Mouse (Mus musculus): Measurements from ENCODE around the gene Sac3d1.
"Not testable (repeated sequence)": the region's sequence is repeated elsewhere in the genome, so short reads cannot be mapped to it uniquely, and the experiment has no call there.

Gene Sac3d1

DNA sequence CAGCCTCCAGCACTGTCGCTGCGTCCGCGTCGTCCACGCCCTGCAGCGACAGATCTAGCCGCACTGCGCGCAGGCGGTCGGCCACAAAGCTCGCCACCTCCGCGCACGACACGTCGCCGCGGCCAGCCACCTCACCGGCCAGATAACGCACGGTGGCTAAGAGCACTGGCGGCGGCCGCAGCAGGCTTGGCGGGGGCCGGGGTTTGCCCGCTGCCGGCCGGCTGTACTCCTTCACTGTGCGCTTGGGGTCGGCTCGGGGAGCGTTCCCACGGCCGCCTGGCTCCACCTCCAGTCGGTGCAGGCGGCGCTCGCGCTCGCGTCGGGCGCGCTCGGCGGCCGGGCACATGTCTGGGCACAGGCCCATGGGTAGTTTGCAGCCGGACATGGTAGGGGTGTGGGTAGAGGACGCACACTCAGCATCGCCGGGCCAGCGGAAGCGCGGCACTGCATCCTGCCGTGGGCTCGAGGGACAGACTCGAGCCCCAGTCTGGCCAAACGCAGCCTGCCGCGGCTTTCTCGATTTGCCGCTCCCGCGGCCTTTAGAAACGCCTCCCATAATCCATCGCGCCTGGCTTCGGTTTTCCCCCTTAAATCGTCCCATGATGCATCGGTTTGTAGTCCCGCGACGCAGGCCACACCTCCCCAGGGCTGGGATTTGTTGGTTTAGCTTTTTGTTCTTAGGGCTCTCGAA lies at the start of gene Sac3d1:
Sac3d1 (minus strand) TSS at position 665 of the 691 bp plus-strand sequence.
- DNase-seq: peak; percentile 91 to 92

- DNase-seq: no peak
These were observed 48.3 kb upstream of the Sac3d1 start for GRCm38 (mm10) chr19:6166750-6167149.

GRCm38 (mm10) chr19:6163872-6164547 lies 45.6 kb upstream of the Sac3d1 start:
- peak; percentile 65 to 71 for DNase-seq

- peak in 1 of 2 experiments; percentile 23 for DNase-seq
These were observed 38.8 kb upstream of the Sac3d1 start for GRCm38 (mm10) chr19:6157220-6157619.

DNA sequence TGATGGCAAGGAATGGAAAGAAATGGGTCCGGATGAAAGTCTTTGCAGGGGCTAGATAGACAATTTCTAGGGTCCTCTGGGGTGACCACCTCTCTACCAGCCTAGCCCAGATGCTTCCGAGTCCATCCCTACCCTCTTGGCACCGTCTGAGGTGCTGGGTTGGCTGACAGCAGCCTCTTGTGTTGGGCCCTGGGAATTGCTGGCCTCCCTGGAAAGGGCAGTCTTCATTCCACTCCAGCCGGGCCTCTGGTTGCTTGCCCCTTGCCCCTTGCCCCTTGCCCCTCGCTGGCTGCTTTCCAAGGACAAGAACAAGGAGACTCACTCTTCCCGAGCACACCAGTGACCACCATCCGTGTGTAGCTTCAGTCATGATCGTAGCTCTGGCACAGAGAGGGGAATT lies 37.9 kb upstream of the Sac3d1 start:
- no peak for DNase-seq

- no peak for DNase-seq
These were observed 36.7 kb upstream of the Sac3d1 start for GRCm38 (mm10) chr19:6155174-6155573.

GRCm38 (mm10) chr19:6144842-6145241 lies 26.4 kb upstream of the Sac3d1 start:
- DNase-seq: no peak

DNA sequence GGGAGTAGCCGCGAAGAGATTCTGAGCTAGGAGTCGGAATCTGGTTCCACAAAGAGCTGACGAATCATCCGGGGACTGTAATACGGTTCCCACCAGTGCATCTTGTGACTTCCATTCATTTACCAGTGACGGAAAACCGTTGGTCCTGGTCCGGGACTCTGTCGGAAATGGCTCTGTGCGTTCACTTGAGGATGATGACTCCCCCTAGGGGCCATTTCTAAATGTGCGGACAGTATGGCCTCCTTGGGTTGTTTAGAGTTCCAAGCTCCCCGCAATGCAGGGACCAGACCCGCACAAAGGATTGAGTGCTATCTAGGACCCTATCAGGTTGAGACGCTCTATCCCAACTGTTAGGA lies 22.9 kb upstream of the Sac3d1 start, which contains the start of gene Arl2:
Arl2 (minus strand) TSS at position 155 of the 356 bp plus-strand sequence.
- peak; percentile 82 to 86 for DNase-seq

GRCm38 (mm10) chr19:6140678-6141393 lies 22.4 kb upstream of the Sac3d1 start, which contains the start of gene Batf2:
Gene Batf2 (plus strand): TSS chr19:6140983.
- peak; percentile 93 to 95 for DNase-seq

DNA sequence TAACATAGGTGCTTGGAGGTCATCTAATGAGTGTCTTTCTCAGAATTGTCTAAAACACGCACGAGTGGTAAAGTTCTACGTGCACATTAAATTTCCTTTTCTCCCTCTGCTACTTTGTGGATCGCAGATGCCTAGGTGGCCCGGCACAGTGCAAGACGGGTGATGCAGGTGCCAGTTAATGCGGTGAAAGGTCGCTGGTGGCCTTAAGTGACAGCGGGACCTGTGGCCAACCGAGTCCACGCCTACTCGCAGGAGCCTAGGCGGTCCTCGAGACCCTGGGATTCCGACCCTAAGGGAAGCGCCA lies 21.9 kb upstream of the Sac3d1 start:
- DNase-seq: no peak

- no peak for DNase-seq
These were observed 21.3 kb upstream of the Sac3d1 start for GRCm38 (mm10) chr19:6139701-6140100.

DNA sequence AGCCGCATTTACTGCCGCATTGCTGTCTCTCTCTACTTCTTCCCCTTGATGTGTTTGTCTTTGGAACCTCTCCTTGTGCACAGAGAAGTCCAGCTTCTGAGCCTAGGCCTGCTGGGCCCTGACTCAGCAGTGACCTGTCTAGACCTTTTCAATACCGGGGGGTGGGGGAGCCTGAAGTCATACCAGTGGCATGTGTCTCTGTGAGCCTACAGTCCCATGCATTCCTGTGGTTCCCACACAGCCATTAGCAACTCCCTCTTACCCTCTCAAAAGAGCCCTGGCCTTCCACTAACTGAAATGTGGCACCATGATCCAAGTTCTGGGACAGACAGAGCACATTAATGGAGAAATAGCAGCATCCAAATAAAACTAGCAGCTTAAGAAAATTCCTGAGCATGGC lies 17.9 kb upstream of the Sac3d1 start:
- no peak for DNase-seq

DNA sequence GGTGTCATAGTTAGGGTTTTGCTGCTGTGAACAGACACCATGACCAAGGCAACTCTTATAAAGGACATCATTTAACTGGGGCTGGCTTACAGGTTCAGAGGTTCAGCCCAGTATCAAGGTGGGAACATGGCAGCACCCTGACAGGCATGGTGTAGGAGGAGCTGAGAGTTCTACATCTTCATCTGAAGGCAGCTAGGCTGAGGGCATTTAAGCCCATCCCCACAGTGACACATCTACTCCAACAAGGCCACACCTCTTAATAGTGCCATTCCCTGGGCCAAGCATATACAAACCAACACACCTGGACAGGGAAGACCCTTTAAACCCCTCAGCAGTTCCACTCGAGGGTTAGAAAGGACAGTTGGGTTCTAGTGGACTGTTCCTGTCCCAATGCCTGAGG lies 14.7 kb upstream of the Sac3d1 start:
- not testable (repeated sequence) for DNase-seq

GRCm38 (mm10) chr19:6132171-6132827 lies 13.8 kb upstream of the Sac3d1 start:
- no peak for DNase-seq

- not testable (repeated sequence) for DNase-seq
These were observed 12.1 kb upstream of the Sac3d1 start for GRCm38 (mm10) chr19:6130414-6131128.

DNA sequence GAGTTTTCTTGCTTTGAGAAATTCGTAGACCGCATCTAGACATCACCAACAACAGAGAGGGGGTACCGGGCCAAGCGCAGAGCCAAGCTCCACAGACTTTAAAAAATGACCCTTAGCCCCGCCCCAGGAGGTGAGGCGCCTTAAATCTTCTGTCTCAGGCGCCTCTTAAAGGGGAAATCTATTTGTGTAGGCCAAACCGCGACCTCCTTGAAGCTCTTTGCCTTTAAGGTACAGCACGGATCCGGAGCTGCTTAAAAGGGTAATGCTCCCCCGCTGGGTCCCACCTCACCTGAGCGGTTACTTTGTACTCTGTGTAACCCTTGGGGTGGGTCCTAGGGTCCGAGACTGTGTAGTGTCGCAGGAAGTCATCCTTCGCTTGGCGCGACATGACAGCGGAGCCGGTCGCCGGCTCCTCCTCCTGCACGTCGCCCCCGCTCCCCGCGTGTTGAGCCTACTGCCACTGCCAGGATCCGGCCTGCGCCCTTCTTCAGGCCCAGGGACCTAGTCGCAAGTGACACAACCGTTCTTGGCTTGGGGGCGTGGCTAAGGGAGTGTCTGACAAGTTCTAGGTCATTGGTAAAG lies 9.4 kb upstream of the Sac3d1 start, which contains the start of gene Snx15:
Snx15 (minus strand) TSS at position 545 of the 582 bp plus-strand sequence.
- DNase-seq: peak; percentile 96 to 98

DNA sequence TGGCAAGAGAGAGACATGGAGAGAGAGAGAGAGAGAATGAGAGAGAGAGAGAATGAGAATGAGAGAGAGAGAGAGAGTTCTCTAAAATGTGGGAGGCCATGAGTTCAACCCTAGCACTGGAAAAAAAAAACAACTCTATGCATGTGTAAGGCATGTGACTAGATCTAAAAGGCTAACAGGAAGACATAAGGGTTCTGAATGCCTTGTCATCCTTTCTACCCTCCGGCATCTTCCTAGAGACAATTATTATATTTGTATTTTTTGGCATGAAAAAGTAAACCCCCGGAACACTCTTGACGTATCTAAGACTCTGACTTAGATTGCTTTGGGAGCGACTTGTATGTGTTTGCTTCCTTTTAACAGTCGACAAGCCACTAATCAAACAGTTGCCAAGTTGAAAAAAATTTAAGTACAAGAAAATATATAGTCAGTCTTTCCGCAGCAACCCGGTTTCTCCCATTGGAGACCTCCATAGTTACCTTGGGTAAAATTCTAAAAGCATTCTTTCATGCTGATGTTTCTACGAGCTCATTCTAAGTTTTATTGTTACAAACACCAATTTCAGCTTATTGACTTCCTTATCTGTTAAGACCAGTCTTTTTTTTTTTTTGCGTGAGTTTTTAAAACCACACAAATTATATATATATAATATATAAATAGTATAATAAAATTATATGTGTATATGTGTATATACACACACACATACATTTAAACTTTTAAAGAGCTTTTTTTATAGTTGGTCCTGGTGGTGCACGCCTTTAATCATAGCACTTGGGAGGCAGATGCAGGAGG lies 8.5 kb upstream of the Sac3d1 start:
- no peak for DNase-seq

GRCm38 (mm10) chr19:6126289-6126688 lies 7.8 kb upstream of the Sac3d1 start:
- peak in 1 of 2 experiments; percentile 66 for DNase-seq

DNA sequence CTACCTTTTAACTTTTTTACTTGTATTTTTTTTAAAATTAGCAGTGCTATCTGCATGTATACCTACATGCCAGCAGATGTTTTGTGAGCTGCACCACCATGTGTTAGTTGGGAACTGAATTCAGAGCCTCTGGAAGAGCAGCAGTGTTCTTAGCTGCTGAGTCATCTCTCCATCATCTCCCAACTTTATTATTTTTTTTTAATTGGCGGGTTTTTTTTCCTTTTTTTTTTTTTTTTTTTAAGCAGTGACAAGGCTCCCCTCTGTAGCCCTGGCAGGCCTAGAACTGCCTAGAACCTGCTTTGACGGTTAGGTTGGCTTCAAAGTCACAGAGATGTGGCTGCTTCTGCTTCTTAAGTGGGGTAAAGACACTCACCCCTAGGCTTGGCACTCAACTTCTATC lies 6.4 kb upstream of the Sac3d1 start:
- no peak for DNase-seq

- DNase-seq: no peak
These were observed 4.9 kb upstream of the Sac3d1 start for GRCm38 (mm10) chr19:6123330-6123729.

DNA sequence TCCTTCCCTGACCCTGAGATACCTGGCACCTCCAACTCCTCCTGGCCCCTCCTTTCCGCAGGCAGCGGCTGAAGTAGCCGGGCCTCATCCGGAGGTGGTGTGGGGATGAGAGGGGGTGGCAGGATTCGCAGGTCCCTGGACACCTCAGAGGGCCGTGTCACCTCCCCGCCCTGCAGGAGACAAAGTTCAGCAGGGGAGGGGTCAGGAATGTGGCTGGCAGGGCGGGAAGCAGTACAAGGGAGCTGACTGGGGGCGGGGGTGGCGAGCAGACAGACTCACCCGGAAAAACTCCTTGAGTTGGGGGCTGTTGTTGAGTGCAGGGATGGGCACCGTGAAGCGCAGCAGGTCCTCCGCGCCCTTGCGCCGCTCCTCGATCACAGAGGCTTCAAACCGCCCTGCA lies 3.3 kb upstream of the Sac3d1 start:
- DNase-seq: no peak
